Mouse (Mus musculus) adrenal gland, postnatal 4 days (tissue): ENCODE data around the gene Slc5a11. TPM values are rescaled to one million over a fixed set of nuclear protein-coding genes. Genes with fewer than 3 reads are reported as not detected.
A peak's percentile ranks its signal among the peaks of the same experiment; 100 is the strongest.

Source experiments
- DNase-seq, 2 experiments: peaks; one replicate each; pipeline ENCODE4 v3.0.0; 2021 to 2022; ENCODE audit warnings: low spot score in 2 of 2, mixed read lengths in 2 of 2
- total RNA-seq, 2 experiments: library from RNA; stranded (reverse); gene quantifications; 2 replicates each; pipeline ENCODE4 v1.2.3; 2021

The Slc5a11 gene
- total RNA-seq, 2 experiments from 2014 or later, result 3.0 TPM; not detected in 1

DNA sequence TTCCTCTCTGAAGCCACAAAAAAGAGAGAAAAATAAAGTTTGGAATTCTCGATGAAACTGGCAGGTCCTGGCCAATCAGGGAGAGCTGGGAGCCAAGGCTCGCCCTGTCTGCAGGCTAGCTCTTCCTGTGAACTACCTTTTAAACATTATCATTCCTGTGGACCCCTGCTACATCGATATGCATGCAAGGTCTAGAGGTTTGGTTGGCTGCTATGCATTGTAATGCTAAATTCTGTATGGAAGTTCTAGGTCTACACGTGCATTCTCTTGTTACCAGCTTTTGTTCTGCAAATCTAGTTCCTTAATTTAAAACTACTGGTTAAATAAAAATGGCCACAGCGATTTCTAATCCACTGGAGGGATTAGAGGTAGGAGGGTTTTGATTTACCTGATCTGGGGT lies 3.1 kb upstream of the Slc5a11 start:
- no peak for DNase-seq

DNA sequence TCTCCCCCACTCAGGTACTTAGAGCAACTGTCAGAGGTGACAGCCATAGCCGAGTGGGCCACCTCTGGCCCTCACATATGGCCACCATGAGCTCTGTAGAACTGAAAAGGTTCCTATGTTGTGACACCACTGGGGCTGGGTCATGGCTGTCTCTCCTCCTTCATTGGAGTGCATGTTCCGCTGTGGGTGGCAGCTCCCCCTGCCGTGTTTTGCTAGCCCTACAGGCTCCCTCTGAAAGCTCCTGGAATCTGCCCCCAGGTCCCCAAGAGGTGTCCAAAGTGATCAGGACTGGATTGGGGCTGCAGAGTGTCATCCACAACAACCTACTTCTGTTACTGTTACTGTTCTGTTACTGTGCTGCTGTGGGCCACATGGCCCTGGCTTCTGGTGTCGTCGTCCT lies 2.3 kb upstream of the Slc5a11 start:
- no peak for DNase-seq

DNA sequence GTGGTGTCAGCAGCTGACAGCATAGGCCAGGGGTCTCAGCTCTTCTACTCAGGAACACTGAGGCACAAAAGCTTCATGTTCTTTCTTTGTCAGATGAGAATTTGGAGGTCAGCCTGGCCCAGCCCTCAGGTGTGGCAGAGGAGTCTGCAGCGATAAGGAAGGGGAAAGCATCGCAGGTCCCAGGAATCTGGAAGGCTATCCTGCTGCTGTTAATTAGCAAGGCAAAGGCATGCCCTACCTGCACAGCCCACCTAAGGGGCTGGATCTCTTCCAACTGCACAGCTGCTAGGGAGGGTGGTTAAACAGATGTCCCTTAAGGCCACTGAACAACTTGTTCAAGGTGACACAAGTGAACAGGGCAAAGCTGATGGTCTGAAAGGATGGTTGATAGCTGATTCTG lies 558 bp downstream of the Slc5a11 start:
- no peak for DNase-seq

DNA sequence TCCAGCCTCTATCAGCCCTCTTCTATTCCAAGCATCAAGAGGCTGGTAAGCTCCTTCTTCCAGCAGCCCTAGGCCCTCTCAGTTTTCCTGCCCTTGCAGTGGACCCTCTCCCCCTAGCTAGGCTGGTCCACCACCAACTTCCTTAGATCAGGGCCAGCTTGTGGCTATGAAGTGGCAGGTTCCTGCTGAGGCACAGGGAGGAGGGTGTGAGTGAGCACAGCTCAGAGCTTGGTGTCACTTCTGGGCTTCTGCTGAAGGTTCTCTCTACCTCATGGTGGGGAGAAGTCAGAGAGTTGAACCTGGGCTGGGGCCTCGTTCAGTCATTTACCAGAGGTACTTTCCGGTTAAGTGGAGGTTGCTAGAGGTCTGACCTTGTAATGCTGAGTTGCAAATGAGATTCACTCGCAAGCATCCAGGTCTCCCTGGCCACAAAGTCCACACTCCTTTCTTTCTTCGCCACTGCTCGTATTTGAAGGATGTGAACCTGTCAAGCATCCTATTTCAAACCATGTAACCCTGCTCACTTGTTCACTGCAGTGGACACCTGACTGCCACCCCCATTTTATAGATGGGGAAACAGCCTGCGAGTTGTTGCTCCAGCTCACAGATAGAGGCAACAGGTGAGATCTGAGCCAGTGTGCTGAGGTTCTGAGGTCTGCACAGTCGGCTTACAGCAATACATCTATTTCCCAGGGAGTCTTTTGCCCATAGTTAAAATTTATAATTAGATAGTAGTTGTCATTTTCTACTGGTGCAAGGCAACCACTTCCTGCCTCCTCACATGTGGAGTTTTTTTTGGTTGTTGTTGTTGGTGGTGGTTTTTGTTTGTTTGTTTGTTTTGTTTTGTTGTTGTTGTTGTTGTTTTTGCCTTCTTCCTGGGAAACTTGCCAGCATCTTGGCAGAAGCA lies 3.1 kb downstream of the Slc5a11 start:
- DNase-seq, result no peak

DNA sequence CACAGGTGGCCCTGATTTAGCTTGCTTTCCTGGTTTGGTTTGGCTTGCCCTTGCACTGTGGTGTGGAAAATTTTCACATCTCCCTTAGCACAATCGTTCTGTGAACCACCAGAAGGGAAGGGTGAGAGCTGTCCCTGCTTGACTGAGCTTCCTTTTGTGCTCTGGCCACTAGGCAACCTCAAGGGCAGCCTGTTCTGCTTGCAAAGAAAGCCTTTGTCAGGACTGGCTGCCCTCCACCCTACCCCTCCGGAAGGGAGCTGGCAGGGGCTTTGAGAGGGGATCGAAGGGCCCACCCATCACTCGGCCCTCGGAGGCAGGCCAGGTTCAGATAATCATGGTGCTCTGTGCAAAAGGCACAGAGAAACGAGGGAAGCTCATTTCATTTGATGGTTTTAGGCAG lies 4.0 kb downstream of the Slc5a11 start:
- DNase-seq, result no peak

DNA sequence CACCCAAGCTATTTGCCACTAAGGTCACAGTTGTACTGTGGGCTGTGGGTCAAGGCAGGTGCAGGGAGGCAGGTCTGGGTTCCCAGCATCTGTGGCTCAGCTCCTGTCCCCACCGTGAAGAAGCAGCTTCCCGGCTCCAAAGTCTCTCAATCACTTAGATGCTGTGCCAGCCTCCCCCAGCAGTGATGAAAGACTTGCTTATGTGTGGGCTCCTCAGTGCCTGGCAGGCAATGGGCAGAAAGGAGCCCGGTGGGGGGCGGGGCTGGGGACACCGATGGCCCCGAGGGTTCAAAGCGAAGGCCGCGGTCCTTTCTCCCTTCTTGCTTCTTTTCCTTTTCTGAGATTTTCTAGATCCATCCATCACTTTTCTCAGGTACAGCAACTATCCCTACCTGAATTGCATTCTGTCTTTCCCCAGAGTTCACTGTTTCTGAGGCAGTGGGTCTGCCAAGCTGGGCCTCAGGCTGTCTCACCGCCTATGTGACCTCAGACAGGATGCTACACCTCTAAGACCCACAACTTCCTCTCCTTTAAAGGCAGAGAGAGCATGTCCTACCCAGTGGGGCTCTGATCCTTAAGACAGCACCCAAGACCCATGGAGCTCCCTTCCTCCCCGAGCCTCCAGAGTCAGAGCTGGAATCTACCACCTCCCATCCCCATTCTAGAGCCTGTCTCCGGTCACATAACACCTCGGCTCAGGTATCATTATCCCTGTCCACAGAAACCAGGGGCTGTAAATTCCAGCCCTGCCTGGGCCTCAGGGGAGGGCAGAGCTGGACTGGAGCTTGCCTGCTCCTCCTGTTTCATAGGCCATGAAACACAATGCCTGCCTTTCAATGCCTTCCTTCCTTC lies 5.4 kb downstream of the Slc5a11 start:
- no peak for DNase-seq

DNA sequence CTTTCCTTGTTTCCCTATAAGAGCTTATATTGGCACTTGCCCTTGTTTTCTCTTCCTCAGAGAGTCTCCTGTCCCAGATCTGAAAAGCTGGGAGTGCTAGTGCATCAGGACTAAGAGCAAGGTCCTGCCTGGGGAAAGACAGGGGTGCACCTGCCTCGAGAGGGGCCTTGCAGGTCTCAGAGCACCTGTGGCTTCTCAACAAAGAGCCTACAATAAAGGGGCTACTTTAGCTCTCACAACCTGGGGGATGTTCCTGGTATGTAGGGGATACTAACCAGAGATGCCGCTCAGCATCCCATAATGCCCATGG lies 6.0 kb downstream of the Slc5a11 start:
- DNase-seq, result no peak

DNA sequence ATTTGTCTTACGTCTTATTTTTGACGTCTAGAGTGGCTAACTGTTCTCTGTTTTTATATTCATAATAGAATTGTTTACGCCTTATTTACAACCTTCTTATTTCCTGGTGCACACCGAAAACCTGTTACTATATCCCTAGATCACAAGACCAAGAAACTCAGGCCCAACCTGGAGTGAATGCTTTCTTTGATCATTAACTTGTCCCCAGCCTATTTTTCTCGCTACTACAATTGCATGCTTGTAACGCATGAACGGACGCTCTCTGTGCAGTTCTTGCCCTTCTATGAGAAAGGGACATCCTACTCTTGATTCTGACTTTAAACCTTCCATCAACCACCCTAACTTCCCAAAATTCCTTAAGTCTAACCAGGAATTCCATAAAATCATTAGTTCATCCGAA lies 9.5 kb downstream of the Slc5a11 start:
- DNase-seq, result no peak

DNA sequence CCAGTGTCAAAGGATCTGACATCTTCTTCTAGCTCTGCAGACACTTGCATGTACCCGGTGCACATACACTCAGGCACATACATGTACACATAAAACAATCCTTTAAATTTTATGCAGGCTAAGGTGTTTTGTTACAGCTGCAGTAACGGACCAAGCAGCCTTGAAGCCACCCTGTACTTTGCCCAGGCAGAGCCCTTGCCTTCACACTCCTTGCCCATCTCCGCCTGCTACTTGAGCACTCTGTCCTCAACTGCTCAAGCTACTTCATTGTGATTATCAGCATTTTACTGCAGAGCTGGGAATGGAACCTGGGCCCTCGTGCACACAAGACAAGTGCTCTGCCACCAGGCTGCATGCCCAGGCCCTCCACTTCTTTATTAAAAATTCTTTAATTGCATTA lies 10.6 kb downstream of the Slc5a11 start:
- no peak for DNase-seq

DNA sequence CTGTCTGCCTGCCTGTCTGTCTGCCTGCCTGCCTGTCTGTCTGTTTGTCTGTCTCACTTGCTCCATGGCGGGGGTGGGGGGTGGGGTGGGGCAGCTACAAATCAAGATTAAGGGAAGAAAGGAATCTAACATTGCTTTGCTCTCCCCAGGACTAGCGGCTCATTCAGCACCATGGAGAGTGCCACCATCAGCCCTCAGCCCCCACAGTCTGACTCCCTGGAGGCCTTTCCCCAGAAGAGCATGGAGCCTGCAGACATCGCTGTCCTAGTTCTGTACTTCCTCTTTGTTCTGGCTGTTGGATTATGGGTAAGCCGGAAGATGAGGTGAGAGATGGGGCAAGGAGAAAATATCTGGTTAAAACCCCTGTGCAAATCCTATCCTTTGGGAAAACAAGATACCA lies 20.9 kb downstream of the Slc5a11 start:
- peak in 1 of 2 experiments; percentile 18 for DNase-seq

DNA sequence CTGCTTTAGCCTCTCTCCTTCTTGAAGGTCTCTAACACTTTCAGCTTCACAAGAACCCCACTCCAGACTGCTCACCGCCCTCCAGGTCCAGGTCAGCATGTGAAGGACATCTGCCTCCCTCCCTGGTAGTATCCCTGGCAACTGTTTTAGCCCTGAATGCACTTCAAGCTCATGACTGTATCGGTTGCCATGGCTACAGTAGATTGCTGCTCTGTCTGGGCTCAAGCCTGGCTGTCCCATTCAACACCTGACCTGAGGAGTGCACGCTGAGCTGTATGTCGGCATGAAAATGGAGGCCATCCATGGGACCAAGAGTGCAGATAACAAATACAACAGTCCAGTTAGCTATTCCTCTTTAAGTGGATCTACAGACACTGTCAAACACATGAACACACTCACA lies 24.0 kb downstream of the Slc5a11 start:
- DNase-seq, result no peak

DNA sequence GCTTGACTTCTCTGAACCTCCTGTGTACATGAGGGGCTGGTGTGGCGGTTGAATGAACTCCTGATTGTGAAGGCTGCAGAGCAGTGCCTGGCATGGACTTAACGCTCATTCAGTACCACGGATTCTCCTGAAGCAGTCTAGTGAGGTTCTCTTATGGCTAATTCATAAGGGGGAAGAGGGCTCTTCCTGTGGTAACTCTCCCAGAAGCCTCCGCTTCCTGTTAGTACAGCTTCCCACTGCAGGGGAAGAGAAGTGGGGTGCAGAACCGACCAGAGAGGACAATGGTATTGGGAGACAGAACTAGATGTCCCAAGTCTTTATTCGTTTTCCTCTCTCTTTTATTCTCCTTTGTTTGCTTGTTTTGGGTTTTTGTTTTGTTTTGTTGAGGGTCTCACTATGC lies 25.5 kb downstream of the Slc5a11 start:
- DNase-seq, result no peak

DNA sequence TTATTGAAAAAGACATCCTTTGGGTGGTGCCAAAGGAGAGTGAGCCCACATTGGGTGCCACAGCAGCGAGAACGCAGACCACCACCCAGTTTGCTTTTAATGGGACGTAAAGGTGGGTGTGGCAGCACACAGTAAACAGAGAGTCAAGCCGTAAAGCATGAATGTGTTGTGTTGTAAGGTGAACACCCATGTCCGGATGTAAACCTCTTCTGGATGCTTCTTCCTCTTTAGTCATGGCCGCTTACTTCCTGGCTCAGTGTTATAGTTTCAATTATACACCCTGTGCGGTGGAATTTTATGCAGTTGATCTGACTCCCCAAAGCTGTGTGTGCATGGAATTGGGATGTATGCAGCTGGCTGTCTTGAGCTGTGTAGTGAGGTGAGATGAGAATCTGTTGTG lies 27.7 kb downstream of the Slc5a11 start:
- no peak for DNase-seq

DNA sequence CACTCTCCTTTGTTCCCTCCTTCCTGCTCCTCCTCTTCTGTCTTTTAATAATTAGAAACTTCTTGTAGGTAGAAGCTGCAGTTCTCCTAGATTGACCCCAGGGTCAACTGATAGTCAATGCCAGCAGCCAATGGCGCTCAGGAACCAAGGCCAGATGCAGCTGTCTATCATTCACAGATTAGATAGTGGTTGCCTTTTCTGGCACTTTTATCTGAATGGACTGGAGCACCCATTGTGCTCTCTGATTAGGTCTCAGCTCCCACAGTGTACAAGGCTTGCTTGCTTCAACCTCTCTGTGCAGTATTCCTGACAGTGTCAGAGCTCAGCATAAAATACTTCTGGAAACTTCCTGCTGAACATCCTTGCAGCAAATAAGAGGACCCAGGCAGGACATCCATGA lies 30.3 kb downstream of the Slc5a11 start:
- no peak for DNase-seq

DNA sequence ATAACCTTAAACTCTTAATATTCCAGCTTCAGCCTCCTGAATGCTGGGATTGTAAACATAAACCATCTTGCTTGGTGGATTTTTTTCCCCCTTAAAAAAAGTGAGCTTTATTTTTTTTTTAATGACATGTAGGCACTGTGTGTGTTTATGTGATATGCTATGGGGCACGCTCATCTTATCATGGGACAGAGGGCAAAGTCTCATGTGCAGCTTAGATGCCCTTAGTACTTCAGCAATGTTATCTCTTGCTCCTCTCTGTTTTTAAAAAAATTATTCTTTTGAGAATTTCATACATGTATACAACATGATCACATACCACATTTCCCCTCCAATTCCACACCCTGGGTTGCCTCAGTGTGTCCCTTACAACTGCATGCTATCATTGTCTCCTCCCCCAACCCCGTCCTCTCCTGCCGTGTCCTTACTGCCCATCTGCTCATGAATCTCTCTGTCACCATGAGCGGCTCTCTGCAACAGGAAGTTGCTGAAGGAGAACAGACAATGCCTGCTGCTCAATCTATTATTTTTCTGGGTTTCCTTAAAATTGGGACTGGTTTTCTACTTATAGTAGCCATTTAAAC lies 32.0 kb downstream of the Slc5a11 start:
- DNase-seq, result no peak

DNA sequence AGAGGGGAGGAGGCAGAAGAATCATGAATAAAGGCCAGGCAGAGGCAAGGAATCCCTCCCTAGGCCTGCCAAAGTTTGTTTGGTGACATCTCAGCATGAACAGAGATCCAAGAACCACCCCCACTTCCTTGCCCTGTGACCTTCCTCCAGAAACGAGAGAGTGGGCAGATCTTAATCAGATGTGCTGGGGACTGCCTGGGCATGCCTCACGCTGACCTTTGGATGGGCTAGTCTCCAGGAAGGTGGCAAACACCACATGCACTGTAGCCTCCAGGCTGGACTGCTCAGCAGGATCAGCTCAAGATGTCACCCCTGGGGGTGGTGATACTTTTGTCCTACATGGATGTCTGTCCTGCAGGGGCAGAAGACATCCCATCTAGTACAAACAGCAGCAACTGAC lies 33.6 kb downstream of the Slc5a11 start:
- DNase-seq, result no peak

DNA sequence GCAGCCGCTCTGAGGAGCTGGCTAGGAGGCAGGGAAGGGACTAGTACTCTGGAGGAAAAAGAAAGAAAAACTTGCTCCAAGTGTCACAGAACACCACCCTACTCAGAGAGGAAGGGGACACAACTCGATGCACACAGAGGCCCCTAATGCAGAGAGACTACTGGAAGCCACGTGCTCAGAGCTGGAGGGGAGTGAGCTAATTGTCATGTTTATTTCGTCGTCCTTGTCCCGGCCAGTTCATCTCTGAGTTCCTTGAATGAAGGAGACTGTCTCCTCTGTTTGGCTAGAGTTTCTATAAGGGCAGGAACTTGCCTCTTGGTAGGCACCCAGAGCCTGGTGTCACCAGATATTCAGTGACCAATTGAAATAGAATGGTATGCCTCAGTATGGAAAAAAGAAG lies 36.8 kb downstream of the Slc5a11 start:
- DNase-seq, result no peak

DNA sequence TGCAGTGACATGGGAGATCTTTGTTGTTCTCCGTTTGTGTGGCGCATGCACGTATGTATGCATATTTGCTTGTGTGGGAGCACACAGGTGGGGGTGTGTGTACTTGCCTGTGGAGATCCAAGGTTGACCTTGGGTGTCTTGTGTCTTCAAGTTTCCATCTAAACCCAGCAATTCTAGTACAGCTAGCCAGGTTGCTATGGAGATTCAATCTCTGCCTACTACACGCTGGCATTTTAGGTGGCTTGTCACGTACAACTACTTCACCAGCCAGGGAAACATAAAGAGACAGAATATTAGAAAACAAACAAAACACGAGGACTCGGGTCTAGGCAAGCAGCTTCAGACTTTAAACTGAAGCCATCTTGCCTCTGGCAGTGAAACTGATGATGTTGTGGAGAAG lies 38.8 kb downstream of the Slc5a11 start:
- DNase-seq, result no peak

DNA sequence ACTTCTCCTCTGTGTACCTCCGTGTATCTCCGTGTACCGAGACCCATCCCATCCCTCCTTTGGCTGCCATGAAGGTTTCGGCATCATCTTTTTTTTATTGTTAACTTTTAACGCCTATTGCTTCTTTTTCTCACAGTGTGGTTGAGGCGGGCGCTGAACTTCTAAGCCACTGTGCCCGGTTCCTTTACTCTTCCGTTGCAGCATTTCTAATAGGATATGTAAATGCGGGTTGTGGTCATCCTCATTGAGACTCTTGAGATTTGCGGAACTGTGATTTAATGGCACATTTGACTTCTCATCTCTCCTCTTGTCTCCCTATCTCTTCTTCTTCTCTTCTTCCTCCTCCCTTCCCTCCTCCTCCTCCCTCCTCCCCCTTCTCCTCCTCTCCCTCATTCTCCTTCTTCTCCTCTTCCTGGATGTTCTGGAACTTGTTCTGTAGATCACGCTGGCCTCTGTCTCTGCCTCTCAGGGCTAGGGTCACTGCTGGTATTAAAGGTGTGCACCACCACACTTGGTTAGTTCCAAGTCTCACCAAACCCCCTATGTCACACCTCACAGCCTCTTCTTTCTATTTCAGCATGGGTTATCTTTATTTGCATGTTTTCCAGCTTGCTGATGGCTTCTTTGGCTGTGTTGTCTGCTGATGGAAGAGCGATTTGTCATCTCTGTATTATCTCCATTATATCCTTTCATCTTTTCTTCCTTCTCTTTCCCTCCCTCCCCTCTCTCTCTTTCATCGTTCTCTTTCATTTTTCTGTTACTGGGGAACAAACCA lies 39.8 kb downstream of the Slc5a11 start:
- DNase-seq, result no peak

DNA sequence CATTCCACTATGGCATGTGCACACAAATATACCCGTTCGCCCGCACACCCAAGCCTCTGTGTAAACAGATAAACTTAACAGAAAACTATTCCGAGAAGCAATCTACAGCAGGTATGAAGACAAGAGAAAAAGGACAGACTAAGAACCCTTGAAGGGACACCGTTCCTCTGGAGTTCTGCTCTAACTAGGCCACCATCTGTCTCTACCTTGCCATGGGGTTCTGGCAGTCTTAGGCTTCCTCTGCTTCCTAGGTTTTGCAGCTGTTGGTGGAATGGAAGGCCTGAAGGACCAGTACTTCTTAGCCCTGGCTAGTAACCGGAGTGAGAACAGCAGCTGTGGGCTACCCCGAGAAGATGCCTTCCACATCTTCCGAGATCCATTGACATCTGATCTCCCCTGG lies 43.5 kb downstream of the Slc5a11 start:
- no peak for DNase-seq

DNA sequence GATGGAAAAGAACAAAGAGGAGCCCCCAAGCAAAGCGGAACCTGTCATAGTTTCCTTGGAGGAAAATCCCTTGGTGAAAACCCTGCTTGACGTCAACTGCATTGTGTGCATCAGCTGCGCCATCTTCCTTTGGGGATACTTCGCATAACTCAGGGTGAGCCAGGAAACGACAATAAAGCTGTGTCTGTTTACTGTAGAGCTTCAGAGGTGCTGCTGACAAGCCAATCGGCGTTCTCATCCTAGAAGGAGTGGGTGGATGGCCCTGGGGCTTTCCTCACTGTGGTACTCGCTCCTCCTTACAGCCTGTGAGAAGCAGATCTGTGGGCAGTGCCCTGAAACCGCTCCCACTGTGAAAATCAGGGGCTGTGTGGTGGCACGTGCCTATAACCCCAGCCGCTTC lies 58.5 kb downstream of the Slc5a11 start:
- no peak for DNase-seq
